Mouse (Mus musculus): ENCODE results near the gene Hspa12a. TPM values are rescaled to one million over a fixed set of nuclear protein-coding genes. Genes with fewer than 3 reads are reported as not detected.

The Hspa12a gene
- total RNA-seq, 2 experiments from 2014 or later: 0.64 TPM; not detected in 1

DNA sequence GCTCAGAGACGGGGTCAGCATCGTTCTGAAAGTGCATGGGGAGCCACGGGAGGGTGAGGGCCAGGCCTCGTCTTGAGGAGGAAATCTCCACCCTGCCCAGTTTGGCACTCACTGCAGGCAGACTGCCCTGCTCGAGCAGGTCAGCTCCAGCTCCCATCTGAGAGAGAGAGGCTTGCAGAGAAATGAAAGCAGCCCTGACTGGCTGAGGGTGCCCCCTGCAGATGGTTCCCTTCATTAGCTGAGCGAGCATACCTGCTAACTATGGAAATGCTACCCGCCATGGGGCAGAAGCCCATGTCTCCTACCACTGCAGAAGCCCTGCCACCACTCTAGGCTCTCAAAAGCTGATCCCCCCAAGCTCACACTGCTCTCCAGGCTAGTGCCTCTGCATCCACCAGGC lies 115.8 kb downstream of the Hspa12a start:
- ATAC-seq (replicated peaks; ENCODE audit: poor library complexity): no peak

DNA sequence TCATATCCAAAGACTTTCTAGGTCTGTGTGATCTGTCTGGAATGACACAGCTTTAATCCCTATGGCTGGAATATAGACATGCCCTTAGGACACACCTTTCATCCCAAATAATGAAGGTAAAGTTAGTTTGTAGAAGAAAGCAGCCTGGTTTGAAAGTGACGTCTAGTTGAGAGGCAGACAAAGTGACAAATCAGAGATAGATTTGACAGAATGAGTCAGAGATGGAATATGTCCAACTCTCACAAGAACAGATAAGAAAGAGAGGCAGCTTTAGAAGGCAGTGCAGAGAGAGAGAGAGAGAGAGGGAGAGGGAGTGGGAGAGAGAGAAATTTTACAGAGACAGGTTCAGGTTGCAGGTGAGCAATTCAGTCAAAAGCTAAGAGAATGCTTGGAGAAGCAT lies 119.1 kb downstream of the Hspa12a start:
- ATAC-seq (replicated peaks; ENCODE audit: poor library complexity): no peak

DNA sequence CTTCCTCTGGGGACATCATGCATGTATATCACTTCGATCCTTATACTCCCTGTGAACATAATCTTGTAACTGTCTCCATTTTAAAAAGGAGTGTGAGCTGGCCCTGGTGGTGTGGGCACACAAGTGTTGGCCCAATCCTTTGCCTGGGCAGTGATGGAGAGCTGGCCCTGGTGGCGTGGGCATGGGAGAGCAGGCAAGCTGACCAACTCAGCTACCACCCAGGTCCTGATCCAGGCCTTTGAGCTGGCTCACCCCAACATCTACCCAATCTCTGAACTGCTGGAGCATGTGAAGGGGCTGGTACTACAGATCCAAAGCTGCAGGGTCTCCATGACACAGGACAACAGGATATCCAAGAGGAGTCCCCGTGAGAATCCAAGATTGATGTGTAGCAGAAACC lies 120.2 kb downstream of the Hspa12a start:
- no peak for ATAC-seq (replicated peaks; ENCODE audit: poor library complexity)

DNA sequence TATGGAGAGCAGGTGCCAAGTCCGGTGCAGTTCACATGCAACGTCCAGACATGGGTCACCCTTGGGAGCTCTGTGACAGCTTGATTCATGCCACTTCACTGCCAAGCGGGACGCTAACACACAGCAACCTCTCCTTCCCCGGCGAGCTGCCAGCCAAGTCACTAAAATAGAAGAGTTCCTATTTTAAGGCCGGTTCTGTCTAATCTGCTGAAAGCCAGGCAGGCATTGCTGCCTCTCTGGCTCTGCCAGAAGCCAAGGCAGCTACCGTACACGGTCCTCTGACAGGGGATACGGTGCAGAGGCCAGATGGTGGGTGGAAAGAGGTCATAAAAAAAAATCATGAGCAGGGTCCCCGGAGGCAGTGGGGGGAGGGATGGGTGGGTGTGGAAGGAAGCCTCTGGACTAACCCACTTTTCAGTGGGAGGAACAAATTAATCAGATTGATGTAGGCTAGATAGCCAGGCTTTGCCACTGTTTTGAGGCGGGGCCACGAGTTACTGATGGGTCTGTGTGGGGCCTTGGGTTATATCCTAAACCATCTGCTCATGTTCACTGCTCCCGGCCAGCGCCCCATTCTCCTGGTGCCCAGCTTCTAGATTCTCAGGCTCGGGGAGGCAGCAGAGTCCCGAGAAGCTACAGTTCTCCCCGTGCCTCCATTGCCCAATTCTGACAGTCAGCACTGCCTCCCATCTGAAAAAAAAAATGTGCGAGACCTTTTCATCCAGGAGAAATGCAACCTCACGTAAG lies 120.8 kb downstream of the Hspa12a start:
- no peak for ATAC-seq (replicated peaks; ENCODE audit: poor library complexity)

DNA sequence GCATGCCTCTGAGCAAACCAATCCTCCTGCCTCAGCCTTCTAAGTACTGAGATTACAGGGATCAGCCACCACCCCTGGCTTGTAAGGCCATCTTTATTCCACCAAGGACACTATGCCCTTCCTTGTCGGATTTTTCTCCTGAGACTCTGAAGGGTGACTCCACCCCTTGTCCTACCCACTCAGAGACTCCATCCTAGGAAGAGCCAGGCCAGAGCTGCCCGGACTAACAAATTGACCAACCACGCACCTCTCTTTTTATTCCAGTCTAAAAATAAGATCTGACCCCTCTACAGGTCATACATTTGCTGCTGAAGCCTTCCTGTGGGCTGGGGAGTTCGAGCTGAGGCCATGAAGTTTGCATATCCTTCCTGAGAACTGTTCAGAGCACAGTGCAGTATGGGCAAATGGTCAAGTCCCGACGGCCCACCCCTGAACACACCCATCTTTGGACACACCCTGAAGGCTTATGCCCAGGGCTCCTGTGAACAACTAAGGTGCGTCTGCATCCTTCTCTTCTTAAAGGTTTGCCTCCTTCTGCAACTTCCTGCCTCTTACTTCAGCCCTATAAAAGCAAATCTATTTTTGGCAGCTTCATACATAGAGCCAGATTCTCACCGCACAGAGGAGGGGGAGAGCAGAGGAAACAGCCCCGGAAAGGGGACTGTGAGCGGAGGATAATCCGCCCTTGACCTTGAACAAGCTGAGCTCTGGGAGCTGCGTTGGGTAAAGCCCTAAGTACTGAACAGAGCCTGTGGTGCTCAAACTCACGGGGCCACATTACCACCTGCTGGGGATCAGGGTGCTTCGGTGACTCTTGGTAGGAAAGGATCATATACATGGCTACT lies 124.7 kb downstream of the Hspa12a start:
- ATAC-seq (replicated peaks; ENCODE audit: poor library complexity): no peak

DNA sequence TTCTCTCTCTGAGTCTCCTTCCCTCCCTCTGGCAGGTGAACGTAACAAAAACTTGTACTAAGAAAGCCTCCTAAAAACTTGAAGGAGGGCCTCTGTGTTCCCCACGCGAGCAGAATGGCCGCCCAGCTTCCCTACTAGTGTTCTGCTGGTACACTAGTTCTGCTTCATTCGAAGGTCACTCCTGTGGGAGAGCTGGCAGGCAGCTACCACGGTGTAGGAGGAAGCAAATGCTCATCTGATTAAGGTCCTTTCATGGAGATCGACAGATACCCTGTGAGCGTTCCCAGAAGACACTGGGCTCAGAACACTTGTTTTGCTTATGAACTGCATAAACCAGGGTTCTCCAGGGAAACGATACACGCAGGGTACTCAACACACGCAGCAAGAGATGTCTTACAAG lies 126.1 kb downstream of the Hspa12a start:
- no peak for ATAC-seq (replicated peaks; ENCODE audit: poor library complexity)

DNA sequence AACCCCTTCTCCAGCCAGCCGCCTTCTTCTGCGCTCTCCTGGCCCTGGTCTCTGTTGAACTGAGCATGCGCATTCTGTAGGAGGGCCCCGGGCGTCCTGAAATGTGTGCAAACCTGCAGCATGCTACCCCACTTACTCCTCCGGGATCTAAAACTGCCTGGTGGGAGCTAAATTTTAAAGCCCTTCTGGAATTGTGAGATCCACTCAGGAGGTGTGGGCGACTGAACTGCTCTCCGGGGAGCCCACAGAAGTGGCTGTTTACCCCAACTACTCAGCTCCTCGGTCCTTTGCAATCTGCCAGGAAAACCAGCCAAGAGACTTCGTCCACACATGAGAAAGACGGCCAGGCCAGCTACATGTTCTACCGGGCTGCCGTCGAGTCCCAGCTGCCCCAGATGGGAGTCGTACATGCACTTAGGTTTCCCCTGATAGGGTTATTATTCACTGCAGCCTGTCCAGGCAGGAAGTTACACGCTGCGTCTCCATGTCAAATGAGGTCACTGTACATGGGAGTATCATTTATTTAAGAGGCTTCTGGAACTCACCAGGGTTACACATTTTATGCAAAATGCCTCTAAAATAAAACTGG lies 126.9 kb downstream of the Hspa12a start:
- ATAC-seq (replicated peaks; ENCODE audit: poor library complexity): no peak

DNA sequence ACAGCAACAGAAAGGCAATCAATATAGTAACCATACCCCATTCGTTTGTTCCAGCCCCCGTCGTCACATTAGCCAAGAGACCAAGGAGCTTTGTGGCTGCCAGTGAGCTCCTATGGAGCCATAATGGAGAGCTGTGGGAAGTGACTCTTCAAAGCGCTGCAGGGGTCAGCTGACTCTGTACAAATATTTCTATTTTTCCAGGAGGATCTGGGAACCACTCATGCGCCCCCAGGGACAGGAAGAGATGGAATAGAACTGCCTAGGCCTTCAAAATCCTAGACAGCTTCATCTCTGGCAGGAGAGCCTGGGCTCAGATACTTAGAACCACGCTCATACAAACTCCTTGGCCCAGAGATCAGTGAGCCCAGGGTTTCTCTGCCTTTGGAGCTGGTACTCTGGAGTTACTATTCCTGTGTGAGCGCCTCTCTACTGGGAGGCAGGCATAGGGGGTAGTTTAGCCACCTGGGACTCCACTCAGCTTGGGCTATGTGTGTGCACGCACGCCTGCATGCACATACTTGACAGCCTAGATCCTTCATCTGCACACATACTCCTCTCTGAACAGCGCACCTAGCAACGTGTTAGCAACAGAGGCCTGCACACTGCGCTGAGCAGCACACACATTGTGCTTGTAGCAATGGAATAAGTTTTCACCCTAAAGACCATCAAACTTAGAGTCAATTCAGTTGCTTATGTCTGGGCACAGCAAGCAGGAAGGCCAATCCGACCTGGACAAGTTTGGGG lies 128.1 kb downstream of the Hspa12a start:
- ATAC-seq (replicated peaks; ENCODE audit: poor library complexity): no peak

DNA sequence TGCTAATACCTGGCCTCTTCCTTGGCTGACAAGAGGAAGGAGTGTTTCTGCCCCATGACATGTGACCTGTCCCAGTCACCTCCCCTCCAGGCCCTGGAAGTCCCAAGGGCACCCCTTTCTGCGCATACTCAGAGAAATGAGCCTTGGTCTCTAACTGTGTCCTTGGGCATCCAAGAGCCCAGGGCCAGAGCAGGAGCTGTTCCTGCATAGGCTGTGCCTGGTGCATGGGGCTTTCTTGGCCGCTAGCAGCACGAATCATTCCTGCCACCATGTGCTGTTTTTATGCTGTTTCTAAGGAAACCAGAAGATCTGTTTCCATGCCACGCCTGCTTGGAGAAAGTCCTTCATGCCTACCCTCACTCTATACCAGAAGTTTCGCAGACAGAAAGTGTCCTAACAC lies 132.9 kb downstream of the Hspa12a start:
- no peak for ATAC-seq (replicated peaks; ENCODE audit: poor library complexity)

DNA sequence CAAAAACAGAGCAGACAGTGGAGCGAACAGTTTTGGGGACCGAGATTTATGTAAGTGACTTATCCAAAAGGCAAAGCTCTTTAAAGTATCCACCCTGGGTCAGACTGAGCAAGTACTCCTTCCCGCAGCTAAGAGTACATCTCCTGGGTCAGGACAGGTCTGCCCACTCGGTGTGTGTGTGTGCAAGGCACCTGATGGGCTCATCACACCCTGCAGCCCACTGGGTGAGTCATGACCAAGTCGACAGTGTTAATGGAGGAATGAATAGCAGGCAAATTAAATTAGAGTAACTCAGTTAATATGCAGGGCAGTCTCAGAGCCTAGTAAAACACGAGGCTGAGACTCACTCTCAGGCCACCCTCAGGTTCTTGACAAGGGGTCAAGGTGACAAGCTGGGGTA lies 134.6 kb downstream of the Hspa12a start:
- no peak for ATAC-seq (replicated peaks; ENCODE audit: poor library complexity)

DNA sequence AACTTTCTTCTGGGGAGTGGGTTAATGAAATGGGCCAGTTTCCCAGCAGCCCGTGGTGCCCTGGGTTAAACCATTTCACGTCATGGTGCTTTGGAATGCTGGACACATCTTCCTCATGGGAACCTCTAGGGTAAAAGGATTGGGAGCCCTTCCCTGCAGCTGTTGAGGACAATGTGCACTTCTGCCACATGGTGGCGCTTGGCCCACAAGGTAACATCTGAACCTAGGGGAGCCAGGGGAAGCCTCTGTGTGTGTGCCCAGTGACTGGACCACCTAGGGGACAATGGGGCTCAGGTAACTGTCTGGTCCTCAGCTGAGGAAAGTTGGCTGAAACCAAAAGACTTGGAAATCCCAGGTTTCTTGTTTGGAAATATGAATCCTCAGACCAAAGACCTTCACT lies 137.1 kb downstream of the Hspa12a start:
- ATAC-seq (replicated peaks; ENCODE audit: poor library complexity): peak; percentile 64; the same call in 1 of the 2 replicates

DNA sequence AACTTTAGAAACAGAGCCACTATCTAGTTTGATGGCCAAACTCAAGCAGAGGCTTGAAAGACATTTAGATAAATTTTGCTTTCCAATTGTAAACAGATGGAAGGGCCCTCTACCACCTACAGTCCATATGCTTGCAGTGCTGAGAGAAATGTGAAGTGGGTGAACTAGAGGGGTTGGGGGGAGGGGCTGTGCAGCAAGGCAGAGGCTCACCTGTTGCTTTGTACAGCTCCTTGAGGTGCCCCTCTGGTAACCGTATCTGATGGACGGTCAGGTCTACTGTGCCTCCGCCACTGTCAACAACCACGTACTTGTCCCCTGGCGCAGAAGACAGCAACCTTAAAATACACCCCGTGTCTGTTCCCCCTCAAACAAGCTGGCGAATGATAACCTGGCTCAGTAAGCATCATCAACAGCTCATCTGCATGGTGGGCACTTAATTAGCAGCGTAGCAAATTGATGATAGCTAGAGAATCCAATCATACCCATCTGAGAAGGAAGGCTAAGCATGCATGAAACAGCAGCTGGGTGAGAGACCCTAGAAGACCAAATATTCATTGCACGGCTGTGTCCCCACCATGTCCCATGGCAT lies 138.2 kb downstream of the Hspa12a start:
- no peak for ATAC-seq (replicated peaks; ENCODE audit: poor library complexity)

DNA sequence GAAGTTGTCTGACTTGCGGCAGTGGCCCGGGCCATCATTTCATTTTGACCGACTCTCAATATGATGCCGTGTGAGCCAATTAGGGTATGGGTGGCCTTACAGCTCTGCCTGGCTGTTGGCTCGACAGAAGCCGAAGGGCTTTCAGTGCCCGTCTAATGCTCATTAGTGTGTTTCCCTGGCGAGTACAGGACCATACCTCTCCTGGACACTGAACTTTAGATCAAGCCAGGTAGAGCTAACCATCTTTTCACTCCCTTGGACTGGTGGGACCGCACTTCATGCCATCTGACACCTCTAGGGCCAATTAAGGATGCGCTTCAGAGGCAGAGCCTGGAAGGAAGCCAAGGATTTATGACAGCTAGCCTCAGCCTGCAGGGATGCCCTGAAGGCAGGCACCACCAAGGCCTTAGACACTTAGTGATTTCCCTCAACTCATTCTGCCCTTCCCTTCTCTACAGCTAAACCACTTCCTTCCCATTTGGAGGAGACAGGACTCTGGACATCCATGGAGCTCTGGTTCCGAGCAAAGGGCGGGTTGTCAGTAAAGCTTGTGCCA lies 148.3 kb downstream of the Hspa12a start:
- ATAC-seq (replicated peaks; ENCODE audit: poor library complexity): no peak

DNA sequence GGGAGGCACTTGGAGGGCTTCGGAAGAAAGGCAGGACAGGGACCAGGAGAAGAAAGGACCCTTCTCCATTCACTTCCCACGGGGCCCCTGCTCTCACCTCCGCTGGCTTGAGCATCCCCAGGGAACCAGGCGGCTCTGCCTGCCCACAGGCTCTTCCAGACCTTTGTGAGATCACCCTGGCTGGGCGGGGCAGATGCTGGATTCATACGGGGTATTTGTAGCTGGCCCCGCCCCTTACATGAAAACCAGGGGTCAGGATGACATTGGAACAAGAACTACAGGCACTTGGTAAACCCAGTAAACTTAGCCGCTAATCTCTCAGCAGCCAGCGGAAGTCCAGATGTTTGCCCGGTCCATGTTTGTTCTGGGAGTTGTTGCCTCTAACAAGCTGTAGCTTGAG lies 149.2 kb downstream of the Hspa12a start, which contains the start of gene 1700019N19Rik:
1700019N19Rik (minus strand) TSS at position 178 of the 400 bp plus-strand sequence.
- no peak for ATAC-seq (replicated peaks; ENCODE audit: poor library complexity)

DNA sequence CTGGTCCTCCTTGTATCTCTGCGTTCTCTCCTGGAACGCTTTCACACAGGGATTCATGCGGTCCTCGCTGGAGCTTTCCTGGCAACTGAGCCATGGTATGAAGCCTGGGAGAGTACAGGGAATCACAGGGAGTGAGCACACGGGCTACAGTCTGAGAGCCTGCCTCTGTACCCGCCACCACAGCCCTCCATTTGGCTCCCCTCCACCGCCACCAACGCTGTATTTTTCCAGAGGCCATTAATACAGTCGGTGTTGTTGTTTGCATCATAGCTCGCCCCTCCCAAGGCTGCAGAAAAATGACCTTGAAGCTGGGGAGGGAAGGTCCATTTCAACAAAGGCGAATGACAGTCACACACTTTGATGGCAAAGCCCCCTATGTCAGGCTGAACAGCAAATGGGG lies 154.3 kb downstream of the Hspa12a start:
- ATAC-seq (replicated peaks; ENCODE audit: poor library complexity): no peak

DNA sequence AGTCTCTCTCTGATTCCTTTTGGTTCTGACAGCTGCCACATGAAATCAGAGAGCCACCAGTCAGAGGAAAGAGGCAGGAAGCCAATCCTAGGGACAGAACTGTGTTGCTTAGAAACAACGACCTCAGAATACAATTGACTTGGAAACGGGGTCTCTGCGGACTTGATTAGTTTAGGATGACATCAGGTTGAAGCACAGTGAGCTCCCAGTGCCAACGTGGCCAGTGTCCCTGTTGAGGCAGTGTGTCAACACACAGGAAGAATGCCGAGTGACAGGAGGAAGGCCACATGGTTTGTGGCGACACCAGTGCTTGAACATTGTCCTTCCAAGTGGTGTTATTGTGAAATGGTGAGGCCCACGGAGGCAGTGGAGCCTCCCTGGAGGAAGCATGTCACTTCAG lies 159.5 kb downstream of the Hspa12a start:
- ATAC-seq (replicated peaks; ENCODE audit: poor library complexity): peak; percentile 98

DNA sequence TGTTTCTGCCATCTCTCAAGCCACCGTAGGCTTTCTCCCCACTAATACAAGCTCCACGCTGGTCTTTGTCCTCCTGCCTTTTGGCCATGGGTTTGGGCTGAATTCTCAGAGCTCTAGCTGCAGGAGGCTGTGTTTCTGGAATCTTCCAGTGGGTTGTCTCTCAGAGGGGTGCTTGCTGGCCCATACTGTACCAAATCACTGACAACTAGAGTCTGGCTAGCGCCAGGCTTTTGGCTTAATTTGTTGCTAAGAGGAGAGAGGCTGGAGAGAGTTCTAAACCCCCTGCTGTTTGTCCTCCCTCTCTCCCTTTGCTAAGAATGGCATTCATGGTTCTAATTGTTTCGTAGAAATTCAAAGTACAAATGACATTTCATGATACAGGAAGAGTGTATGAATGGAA lies 161.9 kb downstream of the Hspa12a start:
- no peak for ATAC-seq (replicated peaks; ENCODE audit: poor library complexity)

DNA sequence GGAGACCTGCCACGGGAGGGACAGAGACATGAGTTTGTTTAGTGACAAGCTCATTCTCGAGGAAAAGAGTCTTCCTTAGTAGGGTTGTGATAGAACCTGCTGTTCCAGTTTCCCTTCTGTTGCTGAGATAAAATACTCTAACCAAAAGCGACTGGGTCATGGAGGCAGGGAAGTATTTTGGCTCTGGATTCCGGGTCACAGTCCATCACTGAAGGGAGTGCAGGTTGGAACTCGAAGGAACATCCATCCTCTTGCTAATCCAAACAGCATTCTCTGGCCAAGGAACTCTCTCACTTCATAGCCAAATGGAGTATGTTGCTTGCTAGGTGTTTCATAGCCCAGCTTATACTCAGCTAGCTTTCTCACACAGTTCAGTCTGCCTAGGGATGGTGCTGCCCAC lies 167.0 kb downstream of the Hspa12a start:
- ATAC-seq (replicated peaks; ENCODE audit: poor library complexity): no peak

DNA sequence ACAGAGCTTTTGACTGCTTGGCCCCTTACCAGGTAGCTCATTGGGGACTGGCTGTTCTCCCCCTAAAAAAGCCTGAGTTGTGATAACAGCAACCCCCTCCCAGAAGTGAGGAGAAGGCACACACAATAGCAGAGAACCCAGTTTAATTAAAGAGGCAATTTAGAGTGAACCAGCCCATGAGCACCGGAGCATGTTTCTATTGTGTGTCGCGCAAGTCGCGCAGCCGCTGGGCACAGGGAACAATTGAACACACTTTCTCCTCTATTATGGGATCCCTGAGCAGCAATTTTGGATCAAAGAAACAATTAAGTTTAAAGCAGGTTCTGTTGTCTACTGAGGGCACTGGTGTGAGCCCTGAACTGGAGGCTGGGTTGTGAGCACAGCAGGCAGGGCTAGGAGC lies 176.1 kb downstream of the Hspa12a start:
- no peak for ATAC-seq (replicated peaks; ENCODE audit: poor library complexity)

DNA sequence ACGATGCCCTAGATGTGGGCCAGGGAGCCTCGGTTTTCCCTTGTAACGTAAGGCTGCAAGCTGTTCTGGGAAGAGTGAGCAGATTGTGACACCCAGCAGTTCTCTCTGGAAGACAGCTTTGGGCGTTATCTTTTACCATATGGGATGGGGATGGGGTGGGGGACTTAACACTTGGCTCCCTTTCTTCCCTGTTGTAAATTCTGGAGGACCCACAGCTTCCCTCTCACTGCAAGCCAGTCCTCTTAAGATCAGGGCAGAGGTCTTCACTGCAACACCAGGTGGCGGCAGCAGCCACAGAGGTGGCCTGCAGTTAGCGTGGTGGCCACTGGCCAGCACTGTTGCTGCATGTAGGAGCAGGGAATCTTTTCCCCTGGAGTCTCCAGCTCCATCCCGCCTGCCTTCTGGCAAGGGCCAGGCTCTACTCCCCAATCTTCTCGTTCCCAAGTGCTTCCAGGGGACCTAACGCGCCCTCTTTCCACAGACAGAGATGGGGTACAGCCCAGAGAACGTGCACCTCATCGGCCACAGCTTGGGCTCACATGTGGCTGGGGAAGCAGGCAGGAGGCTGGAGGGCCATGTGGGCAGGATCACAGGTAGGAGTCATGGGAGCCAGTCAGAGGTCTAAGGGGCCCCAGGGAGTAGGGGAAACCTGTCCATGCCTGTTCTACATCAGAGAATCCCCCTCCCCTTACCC lies 180.5 kb downstream of the Hspa12a start:
- ATAC-seq (replicated peaks; ENCODE audit: poor library complexity): peak; percentile 65
